Mouse (Mus musculus): ENCODE measurements around the gene Rbm38.
A peak's percentile ranks its signal among the peaks of the same experiment; 100 is the strongest.

Gene Rbm38

GRCm38 (mm10) chr2:173058263-173058662 lies 38.0 kb downstream of the Rbm38 start:
- DNase-seq (ENCODE audit: low spot score in 2 of 2) = no peak

- DNase-seq (ENCODE audit: low spot score in 2 of 2) = no peak
Measured at GRCm38 (mm10) chr2:173060450-173060849, 40.2 kb downstream of the Rbm38 start.

- DNase-seq (ENCODE audit: low spot score in 2 of 2) = no peak
Measured at GRCm38 (mm10) chr2:173061443-173062351, 41.4 kb downstream of the Rbm38 start.

GRCm38 (mm10) chr2:173063219-173063618 lies 42.9 kb downstream of the Rbm38 start:
- no peak for DNase-seq (ENCODE audit: low spot score in 2 of 2)

GRCm38 (mm10) chr2:173064864-173065263 lies 44.6 kb downstream of the Rbm38 start:
- no peak for DNase-seq (ENCODE audit: low spot score in 2 of 2)

- DNase-seq (ENCODE audit: low spot score in 2 of 2) = no peak
Measured at GRCm38 (mm10) chr2:173072948-173073347, 52.6 kb downstream of the Rbm38 start.

GRCm38 (mm10) chr2:173073666-173074065 lies 53.4 kb downstream of the Rbm38 start:
- DNase-seq (ENCODE audit: low spot score in 2 of 2) = no peak

- no peak for DNase-seq (ENCODE audit: low spot score in 2 of 2)
Measured at GRCm38 (mm10) chr2:173076921-173077320, 56.6 kb downstream of the Rbm38 start.

- no peak for DNase-seq (ENCODE audit: low spot score in 2 of 2)
Measured at GRCm38 (mm10) chr2:173079766-173080549, 59.7 kb downstream of the Rbm38 start.

- DNase-seq (ENCODE audit: low spot score in 2 of 2) = peak; percentile 74 to 84
Measured at GRCm38 (mm10) chr2:173080785-173081241, 60.5 kb downstream of the Rbm38 start.

GRCm38 (mm10) chr2:173082706-173083105 lies 62.4 kb downstream of the Rbm38 start:
- peak; percentile 72 to 78 for DNase-seq (ENCODE audit: low spot score in 2 of 2)

- DNase-seq (ENCODE audit: low spot score in 2 of 2) = peak in 1 of 2 experiments; percentile 45
Measured at GRCm38 (mm10) chr2:173083106-173083505, 62.8 kb downstream of the Rbm38 start.

GRCm38 (mm10) chr2:173083712-173084475 lies 63.6 kb downstream of the Rbm38 start:
- DNase-seq (ENCODE audit: low spot score in 2 of 2) = peak; percentile 80 to 86

Data from thymus, postnatal 10 days (tissue).